Mouse (Mus musculus): ENCODE measurements around the gene Pdia4.
"Not testable (repeated sequence)": the region's sequence is repeated elsewhere in the genome, so short reads cannot be mapped to it uniquely, and the experiment has no call there.

The Pdia4 gene

GRCm38 (mm10) chr6:47813257-47813878, at the start of gene Pdia4:
Gene Pdia4 (minus strand): TSS chr6:47813430.
- DNase-seq (ENCODE audit: low read depth, low spot score) = peak; percentile 79

DNA sequence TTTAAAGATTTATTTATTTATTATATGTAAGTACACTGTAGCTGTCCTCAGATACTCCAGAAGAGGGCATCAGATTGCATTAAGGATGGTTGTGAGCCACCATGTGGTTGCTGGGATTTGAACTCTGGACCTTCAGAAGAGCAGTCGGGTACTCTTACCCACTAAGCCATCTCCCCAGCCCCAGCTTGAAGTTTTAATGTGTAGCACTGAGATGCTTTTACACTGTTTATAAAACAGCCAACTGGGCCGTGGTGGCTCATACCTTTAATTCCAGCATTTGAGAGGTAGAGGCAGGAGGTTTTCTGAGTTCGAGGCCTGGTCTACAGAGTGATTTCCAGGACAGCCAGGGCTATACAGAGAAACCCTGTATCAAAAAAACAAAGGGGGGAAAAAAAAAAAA, 44.5 kb upstream of the Pdia4 start:
- not testable (repeated sequence) for DNase-seq (ENCODE audit: low read depth, low spot score)

- no peak for DNase-seq (ENCODE audit: low read depth, low spot score)
Measured at GRCm38 (mm10) chr6:47857241-47857640, 44.0 kb upstream of the Pdia4 start.

DNA sequence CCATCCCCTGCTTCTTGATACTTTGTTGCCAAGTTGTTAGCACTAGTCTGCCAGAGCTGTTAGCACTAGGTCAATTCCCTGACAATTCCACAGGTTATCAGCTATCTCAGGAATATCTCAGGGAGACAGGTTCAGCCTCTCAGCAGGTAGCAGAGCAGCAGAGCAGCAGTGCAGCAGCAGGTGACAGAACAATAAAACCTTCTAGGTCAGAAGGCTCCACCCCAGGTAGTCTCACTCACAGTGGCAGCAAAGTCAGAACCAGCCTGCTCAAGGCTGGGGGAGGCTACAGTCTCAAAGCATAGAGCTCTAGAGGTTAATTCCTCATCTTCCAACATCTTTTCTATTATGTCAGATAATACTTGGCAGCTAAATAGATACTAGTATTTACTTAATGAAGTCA, 32.5 kb upstream of the Pdia4 start:
- no peak for DNase-seq (ENCODE audit: low read depth, low spot score)

DNA sequence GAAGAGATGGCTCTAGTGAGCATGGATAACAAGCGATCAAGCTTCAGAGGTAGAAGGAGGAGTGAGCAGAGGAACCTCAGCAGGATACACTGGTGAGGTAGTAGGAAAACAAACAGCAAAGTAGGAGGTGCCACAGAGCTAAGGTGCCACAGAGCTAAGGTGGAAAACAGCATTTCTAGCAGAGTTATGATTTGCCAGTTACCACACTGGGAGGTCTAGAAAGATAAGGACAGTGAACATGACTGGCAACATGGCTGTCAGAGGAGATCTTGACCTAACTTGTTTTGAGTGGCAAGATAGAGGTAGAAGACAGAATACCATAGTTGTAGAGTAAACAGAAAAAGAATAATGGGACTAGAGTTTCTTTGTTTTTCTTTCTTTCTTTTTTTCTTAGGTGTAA, 29.1 kb upstream of the Pdia4 start:
- no peak for DNase-seq (ENCODE audit: low read depth, low spot score)

DNA sequence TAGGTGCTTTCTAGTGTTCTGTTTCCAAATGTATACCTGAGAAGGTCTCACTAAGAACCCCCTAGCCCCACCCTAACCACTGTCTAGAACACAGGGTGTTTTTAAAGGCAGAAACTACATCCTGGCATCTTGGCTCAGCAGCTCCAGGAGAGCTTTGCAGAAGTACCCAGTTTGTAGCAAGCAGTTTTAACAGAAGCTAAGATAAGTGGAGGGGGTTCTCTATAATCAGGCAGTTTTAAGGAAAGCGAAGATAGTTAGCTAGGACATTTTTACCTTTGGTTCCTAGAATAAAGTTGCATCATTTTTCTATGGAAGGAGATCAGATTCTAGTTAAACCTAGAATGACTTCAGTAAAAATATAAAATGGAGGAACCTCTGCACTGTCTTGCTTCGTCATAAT, 28.6 kb upstream of the Pdia4 start:
- no peak for DNase-seq (ENCODE audit: low read depth, low spot score)

GRCm38 (mm10) chr6:47841077-47841476, 27.8 kb upstream of the Pdia4 start:
- DNase-seq (ENCODE audit: low read depth, low spot score) = no peak

GRCm38 (mm10) chr6:47837630-47838029, 24.4 kb upstream of the Pdia4 start:
- DNase-seq (ENCODE audit: low read depth, low spot score) = no peak

GRCm38 (mm10) chr6:47835984-47836521, 22.8 kb upstream of the Pdia4 start:
- peak; percentile 13 for DNase-seq (ENCODE audit: low read depth, low spot score)

DNA sequence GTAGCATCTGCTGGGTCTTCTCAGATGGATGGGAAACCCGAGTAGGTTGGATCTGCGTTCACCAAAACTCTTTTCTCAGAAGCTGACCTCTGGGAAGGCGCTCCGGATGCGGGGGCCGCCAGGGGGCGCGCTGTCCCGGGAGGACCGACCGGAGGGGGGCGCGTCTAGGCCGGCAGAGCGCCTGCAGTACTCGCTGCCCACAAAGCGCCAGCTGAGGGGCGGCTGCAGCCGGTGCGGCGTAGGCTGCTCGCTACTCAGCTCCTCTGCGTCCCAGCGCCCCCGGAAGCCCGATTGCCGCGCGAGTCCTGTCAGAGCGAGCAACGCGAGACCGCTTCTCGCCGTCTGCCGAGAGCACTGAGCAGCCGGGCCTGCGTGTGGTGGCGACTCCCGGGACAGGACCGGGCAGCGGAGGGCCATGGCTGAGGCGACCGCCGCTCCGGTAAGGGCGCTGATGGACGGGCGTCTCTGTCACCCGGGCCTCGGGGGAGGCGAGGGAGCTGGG, 22.3 kb upstream of the Pdia4 start, which contains the start of gene Zfp398:
Gene Zfp398, plus strand, starts transcription at position 180 of the 502 bp plus-strand sequence.
- peak; percentile 83 for DNase-seq (ENCODE audit: low read depth, low spot score)

GRCm38 (mm10) chr6:47832220-47832619, 19.0 kb upstream of the Pdia4 start:
- DNase-seq (ENCODE audit: low read depth, low spot score) = no peak

- peak; percentile 89 for DNase-seq (ENCODE audit: low read depth, low spot score)
Measured at GRCm38 (mm10) chr6:47830104-47831078, 17.2 kb upstream of the Pdia4 start, which contains the start of gene Zfp786. Gene Zfp786 (minus strand): TSS chr6:47830867.

DNA sequence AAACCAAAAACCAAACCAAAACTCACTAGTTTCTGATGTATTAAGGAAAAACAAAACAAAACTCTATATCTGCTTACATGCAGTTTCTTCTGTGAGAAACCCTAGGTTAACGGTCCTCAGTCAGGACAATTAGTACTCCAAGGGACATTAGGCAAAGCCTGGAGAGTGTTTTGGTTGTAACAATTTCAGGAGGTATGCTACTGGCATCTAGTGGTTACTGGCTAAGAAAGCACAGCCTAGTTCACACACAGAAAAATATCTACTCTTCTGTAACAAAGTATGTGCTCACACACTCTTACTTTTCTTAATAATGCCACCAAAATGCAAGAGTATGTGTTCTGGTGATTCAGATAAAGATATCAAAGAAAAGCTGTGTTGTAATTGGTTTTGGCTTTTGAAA, 15.7 kb upstream of the Pdia4 start:
- peak; percentile 30 for DNase-seq (ENCODE audit: low read depth, low spot score)

- no peak for DNase-seq (ENCODE audit: low read depth, low spot score)
Measured at GRCm38 (mm10) chr6:47827462-47827861, 14.2 kb upstream of the Pdia4 start.

DNA sequence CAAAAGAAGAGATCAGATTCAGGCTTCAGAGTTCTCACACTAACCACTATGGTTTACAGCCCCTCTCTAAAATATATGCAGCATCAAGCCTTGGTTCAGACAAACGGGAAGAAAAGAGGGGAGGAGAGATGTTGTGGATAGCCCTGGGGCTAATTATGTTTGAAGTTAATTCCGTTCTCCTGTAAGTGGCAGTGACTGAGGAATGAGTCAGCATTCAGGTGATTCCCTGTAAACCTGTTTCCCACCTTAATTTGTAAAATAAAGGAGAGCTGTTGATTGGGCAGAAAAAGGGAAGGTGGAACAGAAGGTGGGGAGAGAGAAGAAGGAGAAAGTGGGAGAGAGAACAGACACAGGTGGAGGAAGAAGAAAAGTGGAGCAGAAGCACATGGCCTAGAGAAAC, 11.0 kb upstream of the Pdia4 start:
- no peak for DNase-seq (ENCODE audit: low read depth, low spot score)

DNA sequence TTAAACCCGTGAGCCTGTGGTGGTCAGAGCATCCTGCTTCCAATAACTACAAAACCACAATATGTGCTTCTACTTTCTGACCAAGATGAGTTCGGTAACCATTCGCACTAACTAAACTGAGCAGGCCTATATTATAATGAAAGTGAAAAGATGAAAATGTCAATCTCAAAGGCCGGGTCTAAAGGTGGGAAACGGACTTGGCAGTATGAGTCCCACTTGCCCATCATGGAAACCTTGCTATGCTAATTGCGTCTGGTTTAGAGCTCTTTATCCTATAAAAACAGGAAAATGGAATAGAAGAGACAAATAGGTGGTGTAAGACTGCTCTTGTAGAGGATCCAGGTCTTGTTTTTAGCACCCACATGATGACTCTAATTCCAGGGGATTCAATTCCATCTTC, 8.5 kb upstream of the Pdia4 start:
- no peak for DNase-seq (ENCODE audit: low read depth, low spot score)

GRCm38 (mm10) chr6:47821236-47821635, 8.0 kb upstream of the Pdia4 start:
- DNase-seq (ENCODE audit: low read depth, low spot score) = no peak

DNA sequence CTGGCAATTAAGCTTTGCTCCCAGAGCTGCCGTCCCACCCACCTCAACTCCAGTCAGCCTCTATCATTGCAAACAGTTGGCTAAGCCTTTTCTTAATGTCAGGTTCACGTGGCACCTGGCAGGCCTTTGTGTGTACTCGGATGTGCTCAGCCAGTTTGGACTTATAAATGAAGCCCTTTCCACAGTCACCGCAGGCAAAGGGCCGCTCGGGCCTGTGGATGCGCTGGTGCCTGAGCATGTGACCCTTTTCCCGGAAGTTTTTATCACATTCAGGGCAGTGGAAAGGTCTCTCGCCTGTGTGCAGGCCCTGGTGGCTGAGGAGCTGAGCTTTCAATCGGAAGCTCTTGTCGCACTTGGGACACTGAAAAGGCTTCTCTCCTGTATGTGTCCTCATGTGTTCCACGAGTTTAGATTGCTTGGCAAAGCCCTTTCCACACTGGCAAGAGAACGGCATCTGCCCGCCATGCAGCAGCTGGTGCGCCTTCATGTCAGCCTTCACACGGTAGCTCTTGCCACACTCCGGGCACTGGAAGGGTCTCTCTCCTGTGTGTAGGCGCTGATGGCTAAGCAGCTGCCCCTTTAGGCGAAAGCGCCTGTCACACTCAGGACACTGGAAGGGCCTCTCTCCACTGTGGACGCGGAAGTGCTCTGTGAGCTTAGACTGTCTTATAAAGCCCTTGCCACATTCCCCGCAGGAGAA, 6.5 kb upstream of the Pdia4 start:
- no peak for DNase-seq (ENCODE audit: low read depth, low spot score)

- no peak for DNase-seq (ENCODE audit: low read depth, low spot score)
Measured at GRCm38 (mm10) chr6:47818721-47819120, 5.5 kb upstream of the Pdia4 start.

GRCm38 (mm10) chr6:47816151-47816550, 2.9 kb upstream of the Pdia4 start:
- no peak for DNase-seq (ENCODE audit: low read depth, low spot score)

DNA sequence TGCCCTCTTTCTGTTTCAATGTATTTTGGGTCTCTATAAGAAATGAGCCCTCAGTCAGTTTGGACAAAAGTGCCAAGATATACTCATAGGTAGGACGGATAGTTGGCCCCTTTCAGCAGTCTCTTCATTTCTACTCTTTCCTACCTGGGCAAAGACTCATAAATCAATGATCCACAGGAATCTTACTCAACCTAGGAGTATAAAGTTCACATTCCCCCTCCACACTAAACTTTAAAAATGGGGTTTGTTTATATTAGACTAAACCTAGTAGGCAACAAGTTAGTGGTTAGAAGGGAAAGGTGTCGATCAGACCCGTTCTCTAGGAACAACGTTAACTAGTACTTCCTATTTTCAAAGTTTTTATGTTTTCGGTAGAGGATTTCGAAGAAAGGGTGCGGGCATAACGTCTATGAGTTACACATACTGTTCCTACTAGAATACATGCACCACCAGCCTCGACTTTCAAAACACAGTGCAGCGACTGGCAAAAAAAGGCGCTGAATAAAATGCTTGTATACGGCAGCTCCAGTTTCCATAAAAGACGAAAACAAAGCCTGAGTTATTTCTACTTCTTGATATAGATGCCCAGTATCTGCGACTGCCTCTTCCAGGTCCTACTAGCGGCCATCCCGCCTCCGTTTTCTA, 837 bp downstream of the Pdia4 start:
- DNase-seq (ENCODE audit: low read depth, low spot score) = no peak
